In the genomic region with DNA sequence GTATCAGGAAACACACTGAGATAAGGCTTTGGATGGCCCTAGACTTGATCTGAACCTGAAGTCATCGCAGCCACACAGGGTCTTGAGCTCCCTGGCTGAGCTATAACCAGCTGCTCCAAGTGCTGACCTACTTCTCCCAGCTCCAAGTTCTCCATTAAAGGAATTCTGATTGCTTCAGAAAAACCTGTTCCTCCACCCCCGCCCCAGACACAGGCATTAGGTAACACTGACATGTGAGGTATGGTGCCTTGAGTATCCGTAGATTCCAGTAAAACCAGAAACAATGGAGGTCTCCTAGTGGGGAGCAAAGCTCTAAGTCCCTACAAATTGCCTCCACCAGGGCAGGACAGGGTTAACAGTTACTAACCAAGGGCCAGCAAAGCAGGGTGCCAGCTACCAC, we compare ENCODE assay signal across 19 mouse cellular contexts.
A peak's percentile ranks its signal among the peaks of the same experiment; 100 is the strongest.
DNase-seq lines count a peak whose midpoint lies in the region; ATAC-seq lines count a peak whose summit lies in the region.
"Had no signal": no experiment of that assay in that cellular context is flagged by ENCODE, and none has a peak within 500 bp of the region (broad histone marks: within the 10 kb centered on the region; RNA-seq: fewer than 3 reads in every experiment).

No protein-coding gene starts in this region.

- no peak overlapping the region for H3K9ac ChIP-seq in intestine, embryonic 15.5 days
- H3K9ac ChIP-seq in intestine, embryonic 16.5 days (ENCODE audit: low read depth, low read length) = no peak overlapping the region
- H3K9ac ChIP-seq in limb, embryonic 15.5 days = no peak overlapping the region
- H3K9ac ChIP-seq in forebrain, embryonic 13.5 days = no peak overlapping the region
- H3K9ac ChIP-seq: embryonic facial prominence, embryonic 12.5 days; hindbrain, embryonic 15.5 days had no signal

- no peaks in the 10 kb centered on the region for H3K36me3 ChIP-seq in intestine, embryonic 15.5 days
- H3K36me3 ChIP-seq in intestine, embryonic 16.5 days (ENCODE audit: control insufficient read depth, insufficient read depth, low read length) = no peaks in the 10 kb centered on the region
- H3K36me3 ChIP-seq in limb, embryonic 15.5 days = no peaks in the 10 kb centered on the region
- no peaks in the 10 kb centered on the region for H3K36me3 ChIP-seq in limb, embryonic 10.5 days
- no peaks in the 10 kb centered on the region for H3K36me3 ChIP-seq in forebrain, embryonic 13.5 days (ENCODE audit: poor library complexity, severe bottlenecking)
- H3K36me3 ChIP-seq: embryonic facial prominence, embryonic 12.5 days; hindbrain, embryonic 15.5 days had no signal

- H3K4me1 ChIP-seq in intestine, embryonic 15.5 days (replicated peaks) = no peaks in the 10 kb centered on the region
- H3K4me1 ChIP-seq in intestine, embryonic 16.5 days (ENCODE audit: control insufficient read depth, insufficient read depth, low read length) = no peaks in the 10 kb centered on the region
- H3K4me1 ChIP-seq in limb, embryonic 15.5 days = peaks cover 4% of the 10 kb centered on the region; the same call in 1 of the 2 replicates
- H3K4me1 ChIP-seq in limb, embryonic 10.5 days = peaks cover 2% of the 10 kb centered on the region; the same call in 1 of the 2 replicates
- H3K4me1 ChIP-seq in forebrain, embryonic 13.5 days = no peaks in the 10 kb centered on the region
- H3K4me1 ChIP-seq: embryonic facial prominence, embryonic 12.5 days; hindbrain, embryonic 15.5 days had no signal

- H3K4me3 ChIP-seq in intestine, embryonic 15.5 days (replicated peaks) = no peak overlapping the region
- H3K4me3 ChIP-seq in intestine, embryonic 16.5 days (ENCODE audit: low read length) = no peak overlapping the region
- no peak overlapping the region for H3K4me3 ChIP-seq in limb, embryonic 15.5 days
- H3K4me3 ChIP-seq in limb, embryonic 10.5 days = no peak overlapping the region
- no peak overlapping the region for H3K4me3 ChIP-seq in forebrain, embryonic 13.5 days
- H3K4me3 ChIP-seq: embryonic facial prominence, embryonic 12.5 days; hindbrain, embryonic 15.5 days had no signal

- no peaks in the 10 kb centered on the region for H3K9me3 ChIP-seq in intestine, embryonic 15.5 days
- H3K9me3 ChIP-seq in intestine, embryonic 16.5 days (ENCODE audit: control insufficient read depth, low read length) = no peaks in the 10 kb centered on the region
- H3K9me3 ChIP-seq in limb, embryonic 15.5 days = no peaks in the 10 kb centered on the region
- no peaks in the 10 kb centered on the region for H3K9me3 ChIP-seq in limb, embryonic 10.5 days (replicated peaks)
- no peaks in the 10 kb centered on the region for H3K9me3 ChIP-seq in forebrain, embryonic 13.5 days (replicated peaks)
- H3K9me3 ChIP-seq: embryonic facial prominence, embryonic 12.5 days; hindbrain, embryonic 15.5 days had no signal

- no peak overlapping the region for H3K27ac ChIP-seq in intestine, embryonic 15.5 days
- no peak overlapping the region for H3K27ac ChIP-seq in intestine, embryonic 16.5 days (ENCODE audit: low read length)
- peak overlapping the region; percentile 63 for H3K27ac ChIP-seq in limb, embryonic 15.5 days
- no peak overlapping the region for H3K27ac ChIP-seq in limb, embryonic 10.5 days
- no peak overlapping the region for H3K27ac ChIP-seq in forebrain, embryonic 13.5 days
- H3K27ac ChIP-seq: embryonic facial prominence, embryonic 12.5 days; hindbrain, embryonic 15.5 days had no signal

- no peaks in the 10 kb centered on the region for H3K27me3 ChIP-seq in intestine, embryonic 15.5 days (replicated peaks)
- H3K27me3 ChIP-seq in intestine, embryonic 16.5 days (replicated peaks; ENCODE audit: control insufficient read depth, insufficient read depth, low read length) = no peaks in the 10 kb centered on the region
- no peaks in the 10 kb centered on the region for H3K27me3 ChIP-seq in limb, embryonic 15.5 days
- H3K27me3 ChIP-seq in limb, embryonic 10.5 days (ENCODE audit: low read depth, poor library complexity, severe bottlenecking) = no peaks in the 10 kb centered on the region
- H3K27me3 ChIP-seq in forebrain, embryonic 13.5 days = peaks cover 29% of the 10 kb centered on the region; the same call in 1 of the 2 replicates
- H3K27me3 ChIP-seq: embryonic facial prominence, embryonic 12.5 days; hindbrain, embryonic 15.5 days had no signal

- no peak overlapping the region for H3K4me2 ChIP-seq in intestine, embryonic 15.5 days (replicated peaks)
- H3K4me2 ChIP-seq in intestine, embryonic 16.5 days (ENCODE audit: low read depth, low read length) = no peak overlapping the region
- no peak overlapping the region for H3K4me2 ChIP-seq in limb, embryonic 15.5 days
- no peak overlapping the region for H3K4me2 ChIP-seq in forebrain, embryonic 13.5 days
- H3K4me2 ChIP-seq: embryonic facial prominence, embryonic 12.5 days; heart, embryonic 11.5 days; hindbrain, embryonic 15.5 days; liver, embryonic 11.5 days had no signal

- WGBS in intestine, embryonic 15.5 days = 36% methylated on average over 3 of the region's 3 CpGs
- WGBS in intestine, embryonic 16.5 days = 38% methylated on average over 3 of the region's 3 CpGs
- 22% methylated on average over 3 of the region's 3 CpGs for WGBS in limb, embryonic 15.5 days
- WGBS in limb, embryonic 10.5 days = 42% methylated on average over 3 of the region's 3 CpGs
- WGBS in forebrain, embryonic 13.5 days = 46% methylated on average over 3 of the region's 3 CpGs

- no peak for DNase-seq in limb, embryonic 10.5 days (ENCODE audit: low spot score)
- DNase-seq in fat pad, adult 2 months (ENCODE audit: extremely low read depth, low read depth, low spot score) = peak; percentile 57
- peak; percentile 43 for DNase-seq in lung, postnatal 25 days (ENCODE audit: low spot score)
- DNase-seq in cerebellum, adult 18-20 months = no peak
- DNase-seq: adrenal gland, postnatal 10 days; cerebellum, adult 11-12 months; gastrocnemius, postnatal 36 days; heart, postnatal 36 days; kidney, postnatal 25 days; midbrain, embryonic 14.5 days; thymus, adult 18-20 months had no signal

- peak; percentile 25; the same call in 1 of the 2 replicates for ATAC-seq in intestine, embryonic 15.5 days
- no peak for ATAC-seq in intestine, embryonic 16.5 days
- ATAC-seq in limb, embryonic 15.5 days (ENCODE audit: insufficient number of reproducible peaks, low FRiP score, low TSS enrichment, low read depth) = no peak
- no peak for ATAC-seq in forebrain, embryonic 13.5 days

Comparison
In these comparisons a context has a peak if more than half of its experiments do, and no peak if none do; other contexts are left out.
1. DNase-seq: peak in fat pad, adult 2 months (single experiment) and lung, postnatal 25 days (single experiment); none in limb, embryonic 10.5 days (single experiment) and cerebellum, adult 18-20 months (0 of 2).